ENCODE assay signal across 9 mouse cellular contexts in the genomic region with DNA sequence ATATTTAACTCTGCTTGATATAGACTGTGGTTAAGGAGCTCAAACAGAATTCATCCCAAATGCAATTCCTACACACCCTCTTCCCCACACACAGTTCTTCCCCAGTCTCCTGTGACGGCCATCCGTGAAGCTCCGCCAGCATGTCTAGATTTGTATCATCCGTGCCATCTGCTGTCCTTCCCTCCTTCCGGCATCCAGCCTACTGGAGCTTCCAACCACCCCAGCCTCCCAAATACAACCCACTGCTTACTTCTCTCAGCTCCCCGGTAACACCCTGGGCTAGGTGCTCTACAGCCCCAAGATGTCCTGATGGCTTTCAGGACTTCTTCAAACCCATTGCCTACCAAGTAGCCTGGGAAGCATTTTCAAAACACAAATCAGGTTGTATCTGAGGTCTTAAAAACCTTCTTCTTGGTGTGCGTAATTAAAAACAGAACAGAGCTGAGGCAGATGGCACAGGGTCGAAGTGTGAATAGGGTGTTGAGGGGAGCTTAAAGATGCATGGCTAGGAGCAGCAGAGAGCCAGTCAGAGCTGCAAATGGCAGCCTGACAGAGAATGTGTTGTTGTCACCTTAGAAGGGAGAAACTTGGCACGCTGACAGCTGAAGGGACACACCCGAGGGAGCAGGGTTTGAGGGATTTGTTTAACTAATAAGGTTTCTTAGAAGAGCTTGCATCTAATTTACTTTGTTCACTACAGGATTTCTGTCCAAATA.
DNase-seq lines count a peak whose midpoint lies in the region; ATAC-seq and TF ChIP-seq lines count a peak whose summit lies in the region.
"Had no signal": no experiment of that assay in that cellular context is flagged by ENCODE, and none has a peak within 500 bp of the region (broad histone marks: within the 10 kb centered on the region; RNA-seq: fewer than 3 reads in every experiment).

No protein-coding gene starts in this region.

- no peak overlapping the region for H3K27ac ChIP-seq in heart, postnatal 0 days (ENCODE audit: low read depth)
- no peak overlapping the region for H3K27ac ChIP-seq in midbrain, postnatal 0 days (ENCODE audit: low read depth, low read length)
- H3K27ac ChIP-seq: neural tube, embryonic 15.5 days had no signal

- no peaks in the 10 kb centered on the region for H3K4me1 ChIP-seq in heart, postnatal 0 days (ENCODE audit: control insufficient read depth, insufficient read depth)
- H3K4me1 ChIP-seq in midbrain, postnatal 0 days (ENCODE audit: insufficient read depth, low read length), result no peaks in the 10 kb centered on the region

- H3K4me2 ChIP-seq in heart, postnatal 0 days (ENCODE audit: low read depth, low read length), result no peak overlapping the region
- H3K4me2 ChIP-seq in midbrain, postnatal 0 days (ENCODE audit: low read depth, low read length, poor library complexity, severe bottlenecking), result no peak overlapping the region
- H3K4me2 ChIP-seq: neural tube, embryonic 15.5 days had no signal

- no peak for TF ChIP-seq CTCF in heart, postnatal 0 days (IDR thresholded peaks at IDR 0.05; ENCODE audit: low read depth)
- no peak for TF ChIP-seq CTCF in midbrain, postnatal 0 days (IDR thresholded peaks at IDR 0.05)

- no peaks in the 10 kb centered on the region for H3K36me3 ChIP-seq in heart, postnatal 0 days (replicated peaks; ENCODE audit: control insufficient read depth, insufficient read depth, low read length)
- no peaks in the 10 kb centered on the region for H3K36me3 ChIP-seq in midbrain, postnatal 0 days (ENCODE audit: insufficient read depth, low read length)
- H3K36me3 ChIP-seq: neural tube, embryonic 15.5 days had no signal

- H3K9ac ChIP-seq in heart, postnatal 0 days (replicated peaks; ENCODE audit: low read depth, low read length), result no peak overlapping the region
- H3K9ac ChIP-seq in midbrain, postnatal 0 days (replicated peaks; ENCODE audit: low read length, poor library complexity, severe bottlenecking), result no peak overlapping the region
- H3K9ac ChIP-seq: neural tube, embryonic 15.5 days had no signal

- DNase-seq in heart, postnatal 0 days (ENCODE audit: low spot score), result peak; percentile 7
- DNase-seq in heart, adult 18-20 months, result no peak
- peak; percentile 82 for DNase-seq in cerebellum, adult 9-10 months
- peak; percentile 26 to 58 for DNase-seq in layer of hippocampus, adult 18-20 months (ENCODE audit: low spot score in 2 of 2)
- peak; percentile 72 for DNase-seq in midbrain, postnatal 0 days (ENCODE audit: low spot score)
- DNase-seq in adrenal gland, adult 2 months, result no peak
- DNase-seq in thymus, postnatal 14 days, result no peak
- no peak for DNase-seq in thymus, adult 18-20 months

- no peak for TF ChIP-seq EP300 in heart, postnatal 0 days (IDR thresholded peaks at IDR 0.05; ENCODE audit: low read depth)

- WGBS in heart, postnatal 0 days, result 45% methylated on average over 10 of the region's 10 CpGs
- 50% methylated on average over 10 of the region's 10 CpGs for WGBS in midbrain, postnatal 0 days

- no peak for ATAC-seq in heart, postnatal 0 days (ENCODE audit: insufficient read depth, low read depth)
- ATAC-seq in midbrain, postnatal 0 days (ENCODE audit: low FRiP score), result no peak

- H3K4me3 ChIP-seq in heart, postnatal 0 days (ENCODE audit: low read depth, low read length), result no peak overlapping the region
- no peak overlapping the region for H3K4me3 ChIP-seq in midbrain, postnatal 0 days (ENCODE audit: low read depth, low read length)
- H3K4me3 ChIP-seq: neural tube, embryonic 15.5 days had no signal

- H3K9me3 ChIP-seq in heart, postnatal 0 days (replicated peaks; ENCODE audit: control insufficient read depth, low read length), result no peaks in the 10 kb centered on the region
- no peaks in the 10 kb centered on the region for H3K9me3 ChIP-seq in midbrain, postnatal 0 days (ENCODE audit: low read length)
- H3K9me3 ChIP-seq: neural tube, embryonic 15.5 days had no signal

- H3K27me3 ChIP-seq in heart, postnatal 0 days (ENCODE audit: control insufficient read depth, insufficient read depth, low read length), result no peaks in the 10 kb centered on the region
- H3K27me3 ChIP-seq in midbrain, postnatal 0 days (ENCODE audit: insufficient read depth, low read length), result no peaks in the 10 kb centered on the region
- H3K27me3 ChIP-seq: neural tube, embryonic 15.5 days had no signal

Comparison
In these comparisons a context has a peak if more than half of its experiments do, and no peak if none do; other contexts are left out.
1. DNase-seq: peak in heart, postnatal 0 days (single experiment), cerebellum, adult 9-10 months (single experiment), layer of hippocampus, adult 18-20 months (2 of 2) and midbrain, postnatal 0 days (single experiment); none in heart, adult 18-20 months (0 of 2), adrenal gland, adult 2 months (single experiment), thymus, postnatal 14 days (single experiment) and thymus, adult 18-20 months (0 of 2).